Mouse (Mus musculus): ENCODE measurements around the gene Cdk5r2. TPM values are rescaled to one million over a fixed set of nuclear protein-coding genes. Genes with fewer than 3 reads are reported as not detected.

The Cdk5r2 gene
- 1.5 and 4.8 TPM in 2 replicates for polyA plus RNA-seq (2015; fragmentation: Nextera tagmentation; extraction: Ambion mirVana)

DNA sequence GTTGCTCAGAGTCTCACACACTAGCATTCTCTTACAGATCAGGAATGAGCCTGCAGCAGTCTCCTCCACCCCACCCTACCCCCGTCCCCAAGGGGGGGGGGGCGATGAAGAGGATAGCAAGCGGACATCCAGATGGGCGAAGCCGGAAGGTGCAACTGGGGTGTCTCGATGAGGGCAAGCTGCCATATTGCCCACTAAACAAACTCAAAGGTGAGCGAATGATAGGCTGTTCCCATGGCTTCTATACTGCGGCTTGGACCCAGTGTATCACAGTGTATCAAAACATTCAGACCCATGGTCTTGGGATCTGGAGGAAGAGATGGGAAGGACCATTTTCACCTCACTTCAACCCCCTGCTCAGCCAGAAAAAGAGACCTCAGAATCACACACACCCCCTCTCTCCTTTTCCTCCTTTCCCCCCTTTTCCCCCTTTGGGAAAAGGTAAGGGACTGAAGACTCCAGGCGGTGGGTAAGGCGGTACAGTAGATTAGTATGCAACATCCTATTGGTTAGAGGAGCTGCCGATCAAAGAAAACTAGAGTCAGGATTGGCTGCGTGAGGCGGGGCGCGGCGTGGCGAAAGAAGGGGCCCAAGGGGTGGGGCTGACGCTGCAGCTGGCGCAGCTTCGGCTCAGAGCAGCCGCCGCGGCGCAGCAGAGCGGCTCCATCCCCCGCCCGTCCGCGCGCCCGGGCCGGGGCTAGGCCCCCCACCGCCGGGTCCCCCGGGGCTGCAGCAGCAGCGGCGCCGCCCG lies at the start of gene Cdk5r2:
Gene Cdk5r2, plus strand, starts transcription at position 629 of the 751 bp plus-strand sequence.

GRCm38 (mm10) chr1:74885369-74886042 lies 30.8 kb downstream of the Cdk5r2 start, which contains the start of gene Fev:
Fev (minus strand) TSS chr1:74885419.

DNA sequence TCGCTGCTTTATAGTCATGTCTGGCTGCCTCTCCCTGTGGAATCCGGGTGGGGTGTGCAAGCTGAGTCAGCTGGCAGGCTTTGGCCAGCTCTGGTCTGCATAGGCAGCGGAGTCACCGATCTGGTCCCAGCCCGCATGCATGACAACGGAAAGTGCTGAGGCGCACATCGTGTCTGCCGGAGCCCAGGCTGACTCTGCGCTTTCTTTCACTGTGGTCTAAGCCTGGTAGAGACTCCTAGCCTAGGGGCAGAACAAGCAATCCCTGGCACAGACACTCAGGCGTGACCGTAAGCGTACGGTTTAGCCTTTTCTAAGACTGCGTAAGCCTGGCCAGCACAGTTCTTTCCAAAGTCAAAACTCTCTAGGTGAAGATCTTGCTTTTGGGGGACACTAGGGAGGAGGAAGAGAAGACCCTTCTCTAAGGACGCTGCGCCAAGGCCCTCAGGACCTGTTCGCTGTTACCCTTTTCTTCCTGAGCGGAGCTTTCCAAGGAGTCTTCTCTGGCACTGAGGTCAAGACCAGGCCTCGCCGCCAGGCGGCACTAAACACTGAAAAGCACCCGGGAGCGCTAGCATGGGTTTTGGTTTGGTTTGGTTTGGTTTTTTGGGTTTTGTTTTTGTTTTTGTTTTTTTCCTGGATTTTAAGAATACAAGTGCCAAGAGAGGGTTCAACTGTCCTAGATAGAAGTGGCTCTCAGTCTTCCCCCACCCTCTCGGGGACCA lies 38.6 kb downstream of the Cdk5r2 start, which contains the start of gene Cryba2:
Gene Cryba2, minus strand, starts transcription at position 10 of the 722 bp plus-strand sequence.

Small RNA genes lying within 50 kb of the gene (microRNA-seq; reads per million reads assigned to microRNA genes)
- gene Mir375 (ENCODE audit: borderline replicate concordance, insufficient number of aligned reads) = 35,452 reads per million, percentile 97 among the genes with 10 or more reads in this experiment

Other genes starting within 250 kb of the Cdk5r2 start
- gene Ttll4, start 193.2 kb upstream of the Cdk5r2 start, polyA plus RNA-seq (2015; fragmentation: Nextera tagmentation; extraction: Ambion mirVana) = 1.6 and 2.7 TPM in 2 replicates
- gene Cyp27a1, start 141.4 kb upstream of the Cdk5r2 start, polyA plus RNA-seq (2015; fragmentation: Nextera tagmentation; extraction: Ambion mirVana) = 8.7 and 14.4 TPM in 2 replicates
- gene Prkag3, start 105.7 kb upstream of the Cdk5r2 start, polyA plus RNA-seq (2015; fragmentation: Nextera tagmentation; extraction: Ambion mirVana) = 0.22 and 0.26 TPM in 2 replicates
- 5.7 and 9.5 TPM in 2 replicates for gene Wnt6, start 83.0 kb upstream of the Cdk5r2 start, polyA plus RNA-seq (2015; fragmentation: Nextera tagmentation; extraction: Ambion mirVana)
- gene Wnt10a, start 63.4 kb upstream of the Cdk5r2 start, polyA plus RNA-seq (2015; fragmentation: Nextera tagmentation; extraction: Ambion mirVana) = 0.44 and 0.61 TPM in 2 replicates
- gene Fev, start 30.5 kb downstream of the Cdk5r2 start, polyA plus RNA-seq (2015; fragmentation: Nextera tagmentation; extraction: Ambion mirVana) = 0.99 and 2.9 TPM in 2 replicates
- 1.1 and 2.3 TPM in 2 replicates for gene Cryba2, start 38.2 kb downstream of the Cdk5r2 start, polyA plus RNA-seq (2015; fragmentation: Nextera tagmentation; extraction: Ambion mirVana)
- not detected in 2 replicates for gene Cfap65, start 80.7 kb downstream of the Cdk5r2 start, polyA plus RNA-seq (2015; fragmentation: Nextera tagmentation; extraction: Ambion mirVana)
- 0.14 and 0.22 TPM in 2 replicates for gene Ihh, start 96.7 kb downstream of the Cdk5r2 start, polyA plus RNA-seq (2015; fragmentation: Nextera tagmentation; extraction: Ambion mirVana)